Mouse (Mus musculus): ENCODE measurements around the gene Dbx1. TPM values are rescaled to one million over a fixed set of nuclear protein-coding genes. Genes with fewer than 3 reads are reported as not detected.

Dbx1 gene
- polyA plus RNA-seq, 1 experiment, result not detected

DNA sequence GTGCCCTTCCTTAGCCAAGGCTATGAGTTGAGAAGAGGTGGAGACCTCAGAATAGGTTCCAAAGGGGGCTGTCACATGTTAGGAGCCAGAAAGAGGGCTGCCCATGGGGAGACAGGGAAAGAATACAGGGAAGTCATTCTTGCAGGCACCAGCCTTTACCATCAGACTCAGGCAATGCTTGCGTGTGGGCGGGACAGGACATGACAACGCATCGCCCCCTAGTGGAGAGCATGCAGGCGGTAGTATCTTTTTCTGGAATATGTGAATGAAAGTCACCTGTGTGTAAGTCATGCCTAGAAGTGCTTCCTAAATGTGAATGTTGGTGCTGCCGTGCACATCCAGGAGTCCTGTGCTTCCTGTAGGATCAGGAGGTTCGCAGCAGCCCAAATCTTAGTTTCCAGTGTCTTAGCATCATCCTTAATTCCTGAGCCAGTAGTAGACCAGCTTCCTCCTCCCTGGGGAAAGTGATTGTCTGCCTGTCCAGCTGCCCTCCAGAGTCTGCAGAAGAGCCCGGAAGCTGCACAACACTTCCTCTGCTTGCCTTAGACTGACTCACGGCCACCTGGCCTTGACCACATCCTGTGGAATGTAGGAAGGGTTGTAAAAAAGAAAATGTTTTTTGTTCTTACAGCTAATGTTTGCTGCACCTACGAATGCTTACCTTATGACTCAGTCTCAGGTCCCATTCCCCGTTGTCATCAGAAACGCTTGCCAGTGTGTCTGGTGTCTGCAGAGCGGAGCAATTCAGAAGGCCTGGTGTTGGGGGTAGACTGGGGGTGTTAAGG lies 35.3 kb downstream of the Dbx1 start:
- no peaks in the 10 kb centered on the region for H3K79me2 ChIP-seq (ENCODE audit: control insufficient read depth, insufficient read depth)
- no peaks in the 10 kb centered on the region for H3K27me3 ChIP-seq (ENCODE audit: control insufficient read depth, insufficient read depth, insufficient read length)
- H3K36me3 ChIP-seq (ENCODE audit: control insufficient read depth, insufficient read depth), result peaks cover 4% of the 10 kb centered on the region
- H3K79me3 ChIP-seq (ENCODE audit: low read depth), result no peaks in the 10 kb centered on the region
- TF ChIP-seq CEBPB (IDR thresholded peaks at IDR 0.05; ENCODE audit: low read depth), result no peak
- peak; percentile 72 for TF ChIP-seq CTCF (IDR thresholded peaks at IDR 0.05; ENCODE audit: control insufficient read depth, insufficient read depth, insufficient read length)
- TF ChIP-seq USF1 (IDR thresholded peaks at IDR 0.05; ENCODE audit: low read depth), result no peak
- peak; percentile 67 for TF ChIP-seq MYOD1 (IDR thresholded peaks at IDR 0.05; ENCODE audit: control insufficient read depth, insufficient read length, low read depth)
- TF ChIP-seq FOSL1 (IDR thresholded peaks at IDR 0.05; ENCODE audit: insufficient read depth, low read length, poor library complexity, severe bottlenecking), result no peak
- no peak for TF ChIP-seq MAX (IDR thresholded peaks at IDR 0.05)
- TF ChIP-seq MYOG (IDR thresholded peaks at IDR 0.05; ENCODE audit: control insufficient read depth, extremely low read depth, insufficient read length), result no peak
- H3ac ChIP-seq (ENCODE audit: control insufficient read depth, insufficient read length, low read depth), result no peak overlapping the region
- H3K4me3 ChIP-seq (ENCODE audit: insufficient read depth, poor library complexity, severe bottlenecking), result no peak overlapping the region

DNA sequence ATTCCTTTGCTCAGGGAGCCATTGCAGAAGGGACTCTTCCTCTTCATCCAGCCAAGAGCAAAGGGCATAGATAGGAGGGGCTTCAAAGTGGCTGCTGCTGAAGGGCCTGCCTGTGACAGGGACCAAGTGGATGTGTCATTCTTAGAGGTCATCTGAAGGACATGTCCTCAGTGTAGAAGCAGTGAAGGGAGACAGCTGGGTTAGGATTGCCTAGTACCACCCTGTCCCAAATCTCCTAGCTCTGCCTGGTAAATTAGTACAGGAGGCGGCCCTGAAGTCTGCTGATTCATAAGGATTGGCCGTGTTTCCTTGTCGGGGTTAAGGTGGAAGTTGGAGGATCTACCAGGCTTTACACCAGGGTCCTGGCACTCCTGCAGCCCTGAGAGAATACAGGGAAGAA lies 36.7 kb downstream of the Dbx1 start:
- Histone ChIP-seq H3K4me3 (ENCODE audit: insufficient read depth, poor library complexity, severe bottlenecking) (no peak overlapping the region), H3K27me3 (ENCODE audit: control insufficient read depth, insufficient read depth, insufficient read length) (no peaks in the 10 kb centered on the region), H3K36me3 (ENCODE audit: control insufficient read depth, insufficient read depth) (peaks cover 4% of the 10 kb centered on the region), H3K79me3 (ENCODE audit: low read depth) (no peaks in the 10 kb centered on the region), H3ac (ENCODE audit: control insufficient read depth, insufficient read length, low read depth) (no peak overlapping the region), H3K79me2 (ENCODE audit: control insufficient read depth, insufficient read depth) (no peaks in the 10 kb centered on the region)
- no peak for TF ChIP-seq CTCF (IDR thresholded peaks at IDR 0.05; ENCODE audit: control insufficient read depth, insufficient read depth, insufficient read length)
- TF ChIP-seq MYOG (IDR thresholded peaks at IDR 0.05; ENCODE audit: control insufficient read depth, extremely low read depth, insufficient read length), result no peak
- TF ChIP-seq USF1 (IDR thresholded peaks at IDR 0.05; ENCODE audit: low read depth), result no peak
- no peak for TF ChIP-seq MYOD1 (IDR thresholded peaks at IDR 0.05; ENCODE audit: control insufficient read depth, insufficient read length, low read depth)
- TF ChIP-seq FOSL1 (IDR thresholded peaks at IDR 0.05; ENCODE audit: insufficient read depth, low read length, poor library complexity, severe bottlenecking), result no peak
- no peak for TF ChIP-seq CEBPB (IDR thresholded peaks at IDR 0.05; ENCODE audit: low read depth)
- no peak for TF ChIP-seq MAX (IDR thresholded peaks at IDR 0.05)

DNA sequence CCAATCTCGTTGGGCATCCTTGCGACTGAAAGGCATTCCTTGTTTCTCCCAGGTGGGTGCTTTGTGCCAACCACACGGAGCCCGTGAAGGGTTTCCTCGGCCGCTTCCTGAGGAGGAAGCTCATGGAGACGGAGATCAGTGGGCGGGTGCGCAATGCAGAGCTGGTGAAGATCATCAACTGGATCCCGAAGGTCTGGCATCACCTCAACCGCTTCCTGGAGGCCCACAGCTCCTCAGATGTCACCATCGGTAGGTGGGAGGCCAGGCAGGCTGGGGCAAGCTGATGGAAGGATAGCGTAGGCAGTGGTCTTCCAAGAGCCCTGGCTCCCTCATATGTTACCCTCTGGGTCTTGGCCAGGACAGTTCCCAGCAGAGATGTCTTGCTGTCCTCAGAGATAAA lies 38.4 kb downstream of the Dbx1 start:
- Histone ChIP-seq H3K4me3 (ENCODE audit: insufficient read depth, poor library complexity, severe bottlenecking) (no peak overlapping the region), H3K79me2 (ENCODE audit: control insufficient read depth, insufficient read depth) (no peaks in the 10 kb centered on the region), H3ac (ENCODE audit: control insufficient read depth, insufficient read length, low read depth) (no peak overlapping the region), H3K36me3 (ENCODE audit: control insufficient read depth, insufficient read depth) (peaks cover 4% of the 10 kb centered on the region), H3K27me3 (ENCODE audit: control insufficient read depth, insufficient read depth, insufficient read length) (no peaks in the 10 kb centered on the region), H3K79me3 (ENCODE audit: low read depth) (no peaks in the 10 kb centered on the region)
- TF ChIP-seq MYOD1 (IDR thresholded peaks at IDR 0.05; ENCODE audit: control insufficient read depth, insufficient read length, low read depth) (no peak), MAX (IDR thresholded peaks at IDR 0.05) (no peak), USF1 (IDR thresholded peaks at IDR 0.05; ENCODE audit: low read depth) (no peak), FOSL1 (IDR thresholded peaks at IDR 0.05; ENCODE audit: insufficient read depth, low read length, poor library complexity, severe bottlenecking) (no peak), CEBPB (IDR thresholded peaks at IDR 0.05; ENCODE audit: low read depth) (no peak), CTCF (IDR thresholded peaks at IDR 0.05; ENCODE audit: control insufficient read depth, insufficient read depth, insufficient read length) (no peak), MYOG (IDR thresholded peaks at IDR 0.05; ENCODE audit: control insufficient read depth, extremely low read depth, insufficient read length) (no peak)

- Histone ChIP-seq H3K79me2 (ENCODE audit: control insufficient read depth, insufficient read depth) (no peaks in the 10 kb centered on the region), H3K4me3 (ENCODE audit: insufficient read depth, poor library complexity, severe bottlenecking) (no peak overlapping the region), H3K36me3 (ENCODE audit: control insufficient read depth, insufficient read depth) (peaks cover 4% of the 10 kb centered on the region), H3K79me3 (ENCODE audit: low read depth) (no peaks in the 10 kb centered on the region), H3ac (ENCODE audit: control insufficient read depth, insufficient read length, low read depth) (no peak overlapping the region), H3K27me3 (ENCODE audit: control insufficient read depth, insufficient read depth, insufficient read length) (no peaks in the 10 kb centered on the region)
- TF ChIP-seq CTCF (IDR thresholded peaks at IDR 0.05; ENCODE audit: control insufficient read depth, insufficient read depth, insufficient read length) (no peak), CEBPB (IDR thresholded peaks at IDR 0.05; ENCODE audit: low read depth) (no peak), MYOD1 (IDR thresholded peaks at IDR 0.05; ENCODE audit: control insufficient read depth, insufficient read length, low read depth) (no peak), FOSL1 (IDR thresholded peaks at IDR 0.05; ENCODE audit: insufficient read depth, low read length, poor library complexity, severe bottlenecking) (no peak), MYOG (IDR thresholded peaks at IDR 0.05; ENCODE audit: control insufficient read depth, extremely low read depth, insufficient read length) (no peak), MAX (IDR thresholded peaks at IDR 0.05) (no peak), USF1 (IDR thresholded peaks at IDR 0.05; ENCODE audit: low read depth) (no peak)
Measured at GRCm38 (mm10) chr7:49597776-49598175, 38.9 kb downstream of the Dbx1 start.

DNA sequence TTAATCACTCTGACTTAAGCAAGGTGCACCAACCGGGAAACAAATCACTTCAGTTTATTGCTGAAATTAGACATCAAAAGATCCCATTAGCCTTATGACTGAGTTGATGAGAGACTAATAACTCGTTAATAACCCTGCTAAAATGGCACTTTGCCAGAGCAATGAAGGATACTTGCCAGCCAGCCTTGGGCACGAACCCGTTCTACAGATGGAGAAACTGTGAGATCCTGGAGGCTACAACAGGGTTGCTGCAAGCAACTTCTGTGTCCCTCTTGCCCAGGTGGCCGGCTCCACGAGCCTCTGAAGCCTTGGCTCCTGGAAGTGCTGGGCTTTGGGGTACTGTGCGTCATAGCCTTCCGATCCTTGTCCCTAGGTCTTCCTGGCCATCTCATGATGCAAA lies 47.0 kb downstream of the Dbx1 start:
- Histone ChIP-seq H3ac (ENCODE audit: control insufficient read depth, insufficient read length, low read depth) (no peak overlapping the region), H3K36me3 (ENCODE audit: control insufficient read depth, insufficient read depth) (no peaks in the 10 kb centered on the region), H3K79me3 (ENCODE audit: low read depth) (no peaks in the 10 kb centered on the region), H3K79me2 (ENCODE audit: control insufficient read depth, insufficient read depth) (no peaks in the 10 kb centered on the region), H3K27me3 (ENCODE audit: control insufficient read depth, insufficient read depth, insufficient read length) (no peaks in the 10 kb centered on the region), H3K4me3 (ENCODE audit: insufficient read depth, poor library complexity, severe bottlenecking) (no peak overlapping the region)
- no peak for TF ChIP-seq MAX (IDR thresholded peaks at IDR 0.05)
- TF ChIP-seq MYOD1 (IDR thresholded peaks at IDR 0.05; ENCODE audit: control insufficient read depth, insufficient read length, low read depth), result no peak
- no peak for TF ChIP-seq USF1 (IDR thresholded peaks at IDR 0.05; ENCODE audit: low read depth)
- TF ChIP-seq CEBPB (IDR thresholded peaks at IDR 0.05; ENCODE audit: low read depth), result no peak
- TF ChIP-seq FOSL1 (IDR thresholded peaks at IDR 0.05; ENCODE audit: insufficient read depth, low read length, poor library complexity, severe bottlenecking), result no peak
- no peak for TF ChIP-seq MYOG (IDR thresholded peaks at IDR 0.05; ENCODE audit: control insufficient read depth, extremely low read depth, insufficient read length)
- TF ChIP-seq CTCF (IDR thresholded peaks at IDR 0.05; ENCODE audit: control insufficient read depth, insufficient read depth, insufficient read length), result no peak
